26 mouse cellular contexts compared by ENCODE assay signal in genomic region chr5:124122357-124122756, GRCm38 (mm10).
"Had no signal": no experiment of that assay in that cellular context is flagged by ENCODE, and none has a peak within 500 bp of the region (broad histone marks: within the 10 kb centered on the region; RNA-seq: fewer than 3 reads in every experiment).

No protein-coding gene starts in this region.

- H3K27me3 ChIP-seq: embryonic facial prominence, embryonic 12.5 days; embryonic facial prominence, embryonic 13.5 days; embryonic facial prominence, embryonic 15.5 days; forebrain, embryonic 12.5 days; forebrain, embryonic 13.5 days; forebrain, embryonic 15.5 days had no signal

- H3K4me2 ChIP-seq: embryonic facial prominence, embryonic 12.5 days; embryonic facial prominence, embryonic 13.5 days; embryonic facial prominence, embryonic 15.5 days; forebrain, embryonic 12.5 days; forebrain, embryonic 13.5 days; forebrain, embryonic 15.5 days had no signal

- DNase-seq: cerebellum, adult 2 months; cerebellum, adult 8-10 months; cerebellum, adult 9-10 months; cerebellum, adult 9-11 months; cerebellum, postnatal 10 days; cerebellum, postnatal 14 days; cerebellum, postnatal 25 days; cerebellum, postnatal 36 days; embryo, embryonic 11 days; forebrain, postnatal 0 days; gastrocnemius, adult 2 months; gastrocnemius, postnatal 10 days; gastrocnemius, postnatal 14 days; gastrocnemius, postnatal 25 days; gastrocnemius, postnatal 36 days; heart, adult 18-20 months; heart, adult 2 months had no signal

- H3K4me3 ChIP-seq: embryonic facial prominence, embryonic 10.5 days; embryonic facial prominence, embryonic 12.5 days; embryonic facial prominence, embryonic 13.5 days; embryonic facial prominence, embryonic 15.5 days; erythroblast, embryonic 14.5 days; forebrain, embryonic 10.5 days; forebrain, embryonic 12.5 days; forebrain, embryonic 13.5 days; forebrain, embryonic 15.5 days; gastrocnemius, adult 2 months; heart, adult 2 months had no signal
